Mouse (Mus musculus): ENCODE measurements around the gene Myl7.
A peak's percentile ranks its signal among the peaks of the same experiment; 100 is the strongest.
"Not testable (repeated sequence)": the region's sequence is repeated elsewhere in the genome, so short reads cannot be mapped to it uniquely, and the experiment has no call there.

Myl7 gene

DNA sequence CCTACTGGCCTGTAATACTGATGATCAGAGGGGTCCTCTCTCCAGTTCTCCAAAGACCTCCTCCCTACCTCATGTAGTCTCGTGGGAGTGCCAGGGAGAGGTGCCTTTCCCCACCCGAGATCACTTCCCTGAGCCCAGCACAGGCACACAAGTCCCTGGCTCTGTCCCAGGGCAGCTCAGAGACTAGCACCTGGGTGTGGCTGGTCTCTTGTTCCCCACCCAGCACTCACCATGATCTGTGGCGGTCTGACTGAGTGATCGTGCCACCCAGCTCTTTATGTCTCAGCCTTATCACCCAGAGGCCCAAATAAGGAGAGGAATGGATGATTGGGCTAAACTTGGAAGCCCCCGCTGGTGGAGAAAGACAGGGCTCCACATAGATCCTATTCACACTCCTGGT is at the start of gene Myl7:
Gene Myl7 (minus strand): TSS at position 252 of the 400 bp plus-strand sequence.
- no peak for DNase-seq (ENCODE audit: low spot score)

DNA sequence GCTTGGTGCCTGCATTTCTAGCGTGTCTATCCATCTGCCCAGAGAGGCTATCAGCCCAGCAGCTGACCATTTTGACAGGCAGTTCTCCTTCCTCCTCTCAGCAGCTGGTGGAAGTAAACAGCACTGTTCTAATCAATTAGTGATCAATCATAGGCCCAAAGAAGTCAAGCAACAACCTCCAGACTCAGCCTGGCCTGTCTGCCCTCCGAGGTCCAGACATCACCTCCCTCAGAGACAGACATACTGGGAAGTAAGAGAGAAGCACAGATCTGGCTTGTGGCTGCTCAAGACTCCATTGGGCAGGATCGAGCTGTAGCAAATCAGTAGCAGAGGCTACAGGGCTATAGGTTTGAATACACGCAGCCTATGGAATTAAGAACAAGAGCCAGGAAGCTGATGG is 49.2 kb upstream of the Myl7 start:
- no peak for DNase-seq (ENCODE audit: low spot score)

DNA sequence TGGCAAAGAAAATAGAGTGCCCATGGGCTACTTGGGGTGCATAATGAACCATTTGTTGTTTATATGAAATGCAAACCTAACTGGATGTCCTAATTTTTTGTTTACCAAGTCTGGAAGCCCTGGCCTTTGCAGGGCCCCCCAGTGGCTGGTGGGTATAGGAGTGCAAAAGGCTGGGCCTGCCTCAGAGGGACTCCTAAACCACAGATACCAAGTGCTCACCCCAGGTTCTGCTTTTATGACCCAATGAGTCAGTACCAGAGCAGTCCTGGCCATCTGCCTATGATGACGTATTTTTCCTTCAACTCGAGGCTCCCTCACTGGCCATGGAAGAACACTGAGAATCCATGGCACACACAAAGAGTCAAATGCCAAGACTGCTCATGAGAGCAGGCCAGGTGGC is 46.5 kb upstream of the Myl7 start:
- no peak for DNase-seq (ENCODE audit: low spot score)

DNA sequence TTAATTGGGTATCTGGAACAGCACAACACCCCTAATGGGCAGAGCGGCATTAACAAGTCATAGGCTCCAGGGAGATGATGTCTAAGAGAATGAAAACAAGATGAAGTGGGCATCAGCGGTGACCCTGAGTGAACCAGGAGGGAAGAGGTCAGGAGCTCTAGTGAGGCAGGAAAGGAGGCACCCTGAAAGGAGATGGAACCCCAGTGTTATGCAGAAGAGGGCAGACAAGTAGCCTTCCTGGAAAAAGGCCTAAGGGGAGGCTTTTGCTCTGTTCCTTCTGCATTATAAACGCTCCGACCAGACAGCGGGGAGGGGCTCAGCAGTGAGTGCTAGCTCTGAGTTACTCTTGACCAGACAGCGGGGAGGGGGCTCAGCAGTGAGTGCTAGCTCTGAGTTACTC is 44.4 kb upstream of the Myl7 start:
- DNase-seq (ENCODE audit: low spot score): no peak

DNA sequence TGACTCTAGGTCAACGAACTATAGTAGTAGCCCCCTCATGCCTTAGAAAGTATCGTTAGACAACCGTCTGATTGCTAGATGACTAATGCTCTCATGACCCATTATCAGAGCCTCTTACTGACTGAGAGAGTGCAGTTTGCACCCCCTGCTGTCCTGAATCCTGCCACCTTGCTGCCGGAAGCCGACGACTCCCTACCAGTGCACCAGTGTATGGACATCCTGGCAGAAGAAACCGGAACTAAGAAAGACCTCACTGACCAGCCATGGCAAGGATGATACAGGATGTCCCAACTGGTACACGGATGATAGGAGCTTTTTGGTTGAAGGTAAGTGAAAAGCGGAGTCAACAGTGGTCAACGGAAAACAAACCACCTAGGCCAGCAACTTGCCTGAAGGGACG is 35.9 kb upstream of the Myl7 start:
- DNase-seq (ENCODE audit: low spot score): not testable (repeated sequence)

DNA sequence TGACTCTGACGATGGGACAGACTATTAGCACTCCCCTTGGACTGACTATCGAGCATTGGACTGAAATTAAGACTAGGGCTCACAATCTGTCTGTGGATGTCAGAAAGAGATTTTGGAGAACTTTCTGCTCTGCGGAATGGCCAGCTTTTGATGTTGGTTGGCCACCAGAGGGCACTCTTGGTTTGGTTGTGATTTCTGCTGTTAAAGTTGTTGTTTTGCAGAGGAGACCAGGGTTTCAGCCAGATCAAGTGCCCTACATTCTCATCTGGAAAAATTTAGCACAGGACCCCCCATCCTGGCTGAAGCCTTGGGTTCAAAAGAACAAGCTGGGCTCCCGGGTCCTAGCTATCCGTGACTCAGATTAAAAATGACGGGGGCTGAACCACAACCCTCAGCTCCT is 33.4 kb upstream of the Myl7 start:
- peak; percentile 30 for DNase-seq (ENCODE audit: low spot score)

DNA sequence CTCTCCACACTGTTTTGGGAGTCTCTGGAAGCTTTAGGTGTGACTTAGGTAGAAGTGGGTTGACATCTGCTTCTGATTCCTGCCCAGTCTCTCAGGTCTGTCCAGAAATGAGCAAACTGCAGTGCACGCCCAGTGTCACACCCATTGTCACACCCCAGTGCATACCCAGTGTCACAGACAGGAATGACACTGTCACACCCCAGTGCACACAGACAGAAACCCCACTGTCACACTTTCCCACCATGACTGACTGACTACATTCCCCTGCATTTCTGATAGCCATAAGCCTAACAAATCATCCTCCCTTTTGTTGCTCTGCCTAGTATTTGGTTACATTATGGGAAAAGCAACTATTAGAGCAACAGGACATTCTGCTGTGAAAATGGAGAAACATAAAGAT is 32.0 kb upstream of the Myl7 start:
- no peak for DNase-seq (ENCODE audit: low spot score)

DNA sequence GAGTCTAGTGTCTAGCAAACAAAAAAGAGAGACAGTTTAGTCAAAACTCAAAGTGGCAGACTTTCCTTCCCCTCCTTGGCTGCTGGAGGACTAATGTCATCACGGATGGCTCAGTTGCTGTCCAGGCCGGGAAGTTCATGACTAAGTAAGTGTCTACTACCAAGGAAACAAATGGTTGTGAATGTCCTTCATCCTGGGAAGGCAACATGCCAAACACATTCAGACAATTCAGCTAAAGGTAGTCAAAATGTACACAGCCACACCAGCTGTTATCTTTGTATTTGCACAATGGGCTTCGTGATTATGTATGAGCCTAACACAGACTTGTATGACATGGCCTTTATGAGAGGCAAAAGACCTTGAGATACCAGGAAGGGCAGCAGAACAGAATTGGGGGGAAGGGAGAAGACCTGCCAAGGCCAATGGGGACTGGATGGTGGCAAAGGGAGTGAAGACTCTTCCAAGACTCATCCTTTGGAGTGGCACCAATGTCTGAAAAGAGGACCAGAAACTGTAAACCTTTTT is 28.2 kb upstream of the Myl7 start:
- no peak for DNase-seq (ENCODE audit: low spot score)

DNA sequence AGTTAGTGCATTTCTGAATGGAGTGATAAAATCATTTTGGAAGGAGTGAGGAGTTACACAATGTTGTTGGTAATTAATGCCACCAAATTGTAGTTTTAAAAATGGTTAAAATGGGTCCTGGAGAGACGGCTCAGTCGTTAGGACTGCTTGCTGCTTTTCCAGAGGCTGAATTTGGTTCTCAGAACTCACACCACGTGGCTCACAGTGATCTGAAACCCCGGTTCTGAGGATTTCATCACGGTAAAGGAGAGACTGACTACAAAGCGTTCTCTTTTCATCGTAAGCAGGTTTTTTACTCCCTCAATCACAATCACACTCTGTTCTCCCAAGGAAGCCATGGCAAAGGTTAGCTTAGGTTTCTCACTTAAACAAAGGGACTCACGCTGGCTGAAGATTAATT is 26.1 kb upstream of the Myl7 start:
- no peak for DNase-seq (ENCODE audit: low spot score)

DNA sequence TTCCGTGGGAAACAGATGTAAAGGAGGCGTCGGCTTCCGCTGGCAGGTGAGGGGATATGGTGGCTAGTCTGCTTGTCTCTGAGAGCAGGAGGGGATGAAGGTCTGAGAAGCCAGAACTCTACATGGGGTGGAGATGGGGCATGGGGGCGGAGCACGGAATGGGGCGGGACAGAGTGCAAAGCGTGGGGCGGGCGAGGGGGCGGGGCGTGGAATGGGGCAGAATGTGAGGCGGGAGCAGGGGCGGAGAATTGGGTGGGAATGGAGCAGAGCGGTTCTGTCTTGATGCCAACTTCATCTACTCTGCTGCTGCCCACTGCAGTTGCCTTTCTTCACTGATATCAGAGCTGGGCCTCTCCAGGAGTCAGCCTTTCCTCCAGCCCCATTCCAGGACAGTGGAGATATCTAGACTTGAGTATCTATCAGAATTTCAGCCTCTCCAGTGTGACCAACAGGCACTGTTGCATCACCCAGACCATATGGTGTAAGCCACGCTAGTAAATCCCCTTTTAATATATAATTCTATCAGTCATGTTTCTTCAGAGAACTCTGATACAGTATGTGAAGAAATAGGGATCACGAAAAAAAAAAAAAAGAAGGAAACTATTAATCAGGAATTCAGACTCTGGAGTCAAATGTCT is 21.9 kb upstream of the Myl7 start:
- no peak for DNase-seq (ENCODE audit: low spot score)

DNA sequence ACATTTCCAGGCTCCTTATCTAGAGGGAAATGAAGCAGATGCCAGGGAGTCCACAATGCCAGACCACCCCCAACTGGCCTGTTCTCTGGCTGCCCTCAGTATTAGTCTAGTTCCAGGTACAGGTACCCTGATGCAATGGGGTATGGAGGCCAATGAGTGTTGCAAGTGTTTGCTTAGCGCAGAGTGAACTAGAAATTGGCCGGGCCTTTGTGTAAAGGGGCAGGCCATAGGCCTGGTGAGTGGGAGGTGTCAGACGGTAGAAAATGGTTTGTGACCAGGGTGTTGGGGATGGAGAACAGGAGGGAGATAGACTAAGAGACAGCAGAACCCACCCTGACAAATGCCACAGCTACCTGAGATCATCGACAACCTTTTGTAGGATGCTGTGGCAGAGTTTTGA is 21.0 kb upstream of the Myl7 start:
- DNase-seq (ENCODE audit: low spot score): no peak

DNA sequence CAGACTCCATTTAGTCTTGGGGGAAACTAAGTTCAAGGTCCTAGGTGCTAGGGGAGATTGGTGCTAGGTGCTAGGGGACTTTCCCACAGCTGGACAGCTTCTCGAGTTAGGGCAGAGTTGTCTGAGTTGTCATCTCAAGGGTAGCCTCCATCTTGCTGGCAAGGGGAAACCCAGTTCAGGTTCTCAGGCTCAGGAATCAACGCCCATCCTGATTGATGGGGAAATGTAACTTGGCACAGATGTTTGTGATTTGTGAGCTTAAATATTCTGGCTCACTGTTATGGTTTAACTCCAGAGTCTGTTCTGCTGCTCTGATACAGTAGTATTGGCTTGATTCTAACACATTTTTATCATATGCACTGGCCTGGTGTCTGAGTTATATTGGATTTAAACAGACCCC is 19.5 kb upstream of the Myl7 start:
- no peak for DNase-seq (ENCODE audit: low spot score)

DNA sequence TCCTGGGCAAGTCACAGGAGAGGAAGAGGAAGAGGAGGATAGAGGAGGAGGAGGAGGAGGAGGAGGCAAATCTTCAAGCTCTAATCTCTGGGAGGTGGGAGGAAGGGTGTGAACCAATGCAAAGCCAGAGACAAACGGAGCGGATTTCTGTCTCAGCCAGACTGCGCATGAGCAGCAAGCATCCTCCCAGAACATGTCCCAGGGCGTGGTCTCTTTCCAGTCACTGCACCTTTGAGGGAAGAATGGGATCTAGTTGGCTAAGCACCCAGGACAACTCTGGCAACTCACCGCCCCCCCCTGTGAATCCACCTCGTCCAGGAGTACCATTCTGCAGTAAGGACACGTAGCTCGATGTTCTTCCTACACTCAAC is 17.6 kb upstream of the Myl7 start:
- no peak for DNase-seq (ENCODE audit: low spot score)

DNA sequence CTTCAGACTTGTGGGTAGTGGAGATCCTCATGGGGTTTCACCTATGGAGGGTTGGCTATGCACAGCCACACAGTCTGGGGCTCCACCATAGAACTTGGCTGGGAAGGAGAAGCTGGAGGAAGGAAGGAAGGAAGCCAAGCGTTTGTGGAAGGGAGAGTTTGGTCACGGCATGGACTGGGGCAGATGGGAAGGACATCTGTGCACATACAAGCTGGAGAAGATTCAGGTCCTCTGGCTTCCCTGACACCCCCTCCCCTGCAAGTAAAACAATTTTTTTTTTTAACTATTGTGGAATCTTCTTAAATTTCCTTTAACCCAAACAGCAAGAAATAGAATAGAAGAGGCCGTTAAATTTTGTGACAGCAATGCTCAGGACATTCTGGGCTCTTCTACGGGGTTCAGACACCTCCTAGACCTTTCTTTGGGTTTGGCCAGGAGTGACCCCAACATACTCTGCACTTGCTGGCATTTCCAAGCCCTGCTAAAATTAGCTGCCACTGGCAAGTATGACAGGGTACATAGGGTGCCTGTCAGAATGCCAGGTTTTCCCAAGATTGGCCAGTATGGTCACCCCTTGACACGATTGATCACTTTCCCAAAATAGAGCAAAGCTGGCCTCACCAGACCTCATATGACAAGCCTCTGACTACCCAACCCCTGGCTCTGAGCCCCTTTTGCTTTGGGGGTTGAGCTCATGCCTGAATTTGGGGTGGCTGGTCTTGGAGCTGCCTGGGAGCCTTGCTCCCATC is 17.0 kb upstream of the Myl7 start:
- DNase-seq (ENCODE audit: low spot score): no peak

DNA sequence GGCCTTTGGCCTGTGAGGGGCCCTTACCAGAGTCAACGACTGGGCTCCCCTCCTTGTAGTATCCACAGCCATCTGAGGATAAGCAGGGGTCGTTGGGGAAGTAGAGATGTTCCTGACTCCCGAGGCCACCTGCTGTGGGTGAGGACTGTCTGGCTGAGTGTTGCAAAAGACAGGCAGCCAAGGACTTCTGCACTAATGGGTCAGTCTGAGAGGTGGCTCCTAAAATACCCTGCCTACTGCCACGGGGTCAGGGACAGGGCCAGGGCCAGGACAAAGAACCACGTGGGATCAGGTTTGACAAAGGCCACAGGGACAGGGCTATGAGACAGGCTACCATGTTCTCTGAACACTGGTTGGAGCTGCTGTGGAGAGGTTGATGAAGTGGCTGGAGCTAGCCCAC is 16.4 kb upstream of the Myl7 start:
- no peak for DNase-seq (ENCODE audit: low spot score)

DNA sequence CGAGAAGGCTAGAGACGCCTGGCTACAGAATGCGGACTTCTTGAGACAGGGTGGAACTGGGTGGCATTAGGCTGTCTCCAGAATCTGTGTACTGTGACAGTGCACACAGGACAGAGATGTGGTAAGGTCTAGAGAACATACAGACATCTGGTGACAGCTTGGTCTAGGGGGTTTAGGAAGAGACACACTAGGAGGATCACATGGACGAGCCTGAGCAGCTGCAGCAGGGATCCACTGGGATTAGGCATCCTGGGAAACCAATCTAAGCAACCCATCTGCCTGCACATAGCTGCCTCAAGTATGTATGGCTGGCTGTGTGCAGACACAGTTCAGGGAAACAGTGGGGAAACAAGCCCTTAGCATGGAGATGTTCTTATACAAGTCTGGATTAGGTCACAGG is 15.4 kb upstream of the Myl7 start:
- no peak for DNase-seq (ENCODE audit: low spot score)

DNA sequence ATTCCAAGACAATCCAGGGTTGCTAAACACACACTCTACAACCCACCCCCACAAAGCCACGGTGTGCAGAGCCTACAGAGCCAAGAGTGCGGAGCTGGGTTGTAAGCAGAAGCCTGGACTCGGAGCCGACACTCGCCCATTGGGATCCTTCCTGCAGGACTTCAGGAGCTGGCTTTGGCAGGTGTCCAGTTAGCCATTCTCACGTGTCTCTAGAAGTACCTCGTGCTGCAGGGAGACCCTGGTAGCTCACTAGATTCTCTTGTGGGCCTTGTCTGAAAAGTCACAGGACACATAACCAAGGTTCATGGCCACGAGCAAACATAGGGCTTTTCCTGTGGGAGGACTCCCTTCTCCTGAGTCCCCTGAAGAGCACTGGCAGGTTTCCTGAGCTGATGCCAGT is 14.7 kb upstream of the Myl7 start:
- DNase-seq (ENCODE audit: low spot score): no peak

DNA sequence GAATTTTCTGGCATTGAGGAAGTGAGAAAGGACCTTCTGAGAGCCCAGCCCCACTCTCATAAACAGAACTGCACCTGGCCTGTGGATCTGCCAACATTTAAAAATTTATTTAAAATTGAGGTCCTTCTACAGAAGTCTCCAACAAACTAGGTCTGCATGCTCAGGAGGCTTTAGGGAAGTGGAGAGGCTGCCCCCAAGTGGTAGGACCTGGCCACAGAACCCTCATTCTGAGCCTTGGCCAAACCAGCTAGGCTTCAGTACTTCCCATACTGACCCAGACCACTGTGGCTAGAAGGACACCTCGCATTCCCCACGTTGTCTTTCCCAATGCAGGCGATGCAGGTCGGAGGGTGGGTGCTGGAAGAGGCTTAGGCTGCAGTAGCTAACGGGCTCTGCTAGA is 14.1 kb upstream of the Myl7 start:
- peak; percentile 76 for DNase-seq (ENCODE audit: low spot score)

DNA sequence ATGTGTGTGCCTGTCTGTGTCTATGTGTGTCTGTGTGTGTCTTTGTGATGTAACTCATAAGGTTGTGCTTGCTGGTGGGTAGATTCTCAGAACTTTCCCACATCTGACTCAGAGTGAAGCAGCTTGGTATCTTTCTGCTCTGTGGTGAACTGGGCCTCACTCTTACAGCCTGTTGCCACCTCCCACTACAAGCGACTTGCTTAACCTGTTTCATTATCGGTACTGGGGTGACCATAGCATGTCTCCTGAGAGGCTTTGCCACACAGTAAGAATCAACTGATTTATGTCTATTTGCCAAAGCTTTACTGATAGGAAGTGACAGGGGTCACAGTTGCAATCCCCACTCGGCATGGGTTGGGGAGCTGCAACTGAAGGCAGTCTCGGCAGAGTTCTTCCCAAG is 10.1 kb upstream of the Myl7 start:
- no peak for DNase-seq (ENCODE audit: low spot score)

DNA sequence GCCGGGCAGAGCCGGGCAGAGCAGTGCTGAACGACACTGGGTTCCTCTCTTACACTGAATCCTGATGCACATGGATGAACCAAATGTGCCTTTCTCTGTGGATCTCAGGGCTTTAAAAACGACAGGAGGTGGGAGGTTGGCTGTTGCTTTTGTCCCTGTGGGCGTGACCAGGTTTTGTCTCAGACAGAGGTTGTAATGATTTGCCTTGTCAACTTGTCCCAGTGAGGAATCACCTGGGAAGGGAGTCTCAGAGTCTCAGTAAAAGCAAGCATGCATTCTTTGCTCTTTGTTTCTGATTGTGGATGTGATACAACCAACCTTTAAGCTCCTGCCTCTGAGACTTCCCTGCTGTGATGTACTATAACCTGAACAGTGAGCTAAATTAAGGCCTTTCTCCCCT is 8.5 kb upstream of the Myl7 start:
- no peak for DNase-seq (ENCODE audit: low spot score)

DNA sequence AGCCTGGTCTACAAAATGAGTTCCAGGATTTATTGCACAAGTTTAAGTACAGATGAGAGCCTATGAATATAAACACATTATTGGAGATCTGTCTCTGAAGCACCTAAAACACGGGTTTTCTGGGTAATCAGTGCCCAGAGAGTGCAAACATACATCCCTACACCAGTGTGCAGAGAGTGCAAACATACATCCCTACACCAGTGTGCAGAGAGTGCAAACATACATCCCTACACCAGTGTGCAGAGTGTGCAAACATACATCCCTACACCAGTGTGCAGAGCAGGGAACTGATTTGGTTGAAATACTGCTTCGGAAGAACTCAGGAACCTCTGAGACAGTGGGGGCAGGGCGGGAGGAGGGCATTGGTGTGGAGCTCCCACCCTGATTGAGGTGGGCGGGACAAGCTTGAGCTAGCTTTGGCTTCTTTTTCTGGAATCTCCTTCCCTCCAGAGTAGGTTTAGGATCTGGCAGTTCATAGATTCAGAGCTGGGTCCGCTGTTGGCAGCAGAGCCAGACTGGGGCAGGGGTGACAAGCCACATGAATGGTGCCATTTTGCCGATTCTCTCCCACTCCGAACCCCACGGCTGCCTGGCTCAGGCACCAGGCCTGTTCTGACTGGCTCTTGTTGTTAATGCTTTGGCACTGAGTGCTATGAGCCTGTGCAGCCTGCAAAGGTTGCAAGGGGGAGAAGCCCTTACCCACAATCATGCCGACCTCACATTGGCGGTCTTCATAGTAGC is 7.4 kb upstream of the Myl7 start:
- no peak for DNase-seq (ENCODE audit: low spot score)

DNA sequence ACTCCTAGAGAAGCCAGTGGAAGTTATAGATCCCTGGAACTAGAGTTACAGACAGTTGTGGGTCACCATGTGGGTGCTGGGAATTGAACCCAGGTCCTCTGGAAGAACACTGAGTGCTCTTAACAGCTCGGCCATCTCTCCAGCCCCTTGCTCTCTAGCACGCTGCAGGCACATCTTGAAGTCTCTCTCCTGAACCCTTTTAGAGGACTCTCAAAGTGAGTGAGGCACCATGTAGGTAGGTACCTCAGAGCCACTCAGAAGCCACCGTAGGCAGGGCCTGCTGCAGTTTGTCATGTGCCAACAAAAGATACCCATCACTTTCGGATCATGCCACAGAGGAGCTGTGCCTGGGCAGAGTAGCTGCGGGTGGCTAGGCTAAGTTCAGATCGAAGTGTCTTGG is 6.3 kb upstream of the Myl7 start:
- no peak for DNase-seq (ENCODE audit: low spot score)

DNA sequence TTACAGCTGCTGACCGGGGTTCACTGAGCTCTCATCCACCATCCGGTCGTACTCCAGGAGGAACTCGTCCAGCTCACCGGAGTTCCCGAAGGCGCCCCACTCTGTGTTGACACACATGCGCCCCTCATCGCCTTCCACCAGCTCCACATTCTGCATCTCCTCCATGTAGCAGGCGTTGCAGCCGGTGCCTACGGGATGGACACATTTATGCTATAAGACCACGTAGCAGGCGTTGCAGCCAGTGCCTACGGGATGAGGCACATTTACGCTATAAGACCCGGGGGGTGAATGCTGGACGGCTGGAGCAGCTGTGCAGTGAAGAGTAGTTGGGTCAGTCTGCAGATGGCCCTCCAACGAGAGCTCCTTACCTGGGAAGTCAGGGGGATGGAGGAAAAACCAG is 5.8 kb upstream of the Myl7 start:
- DNase-seq (ENCODE audit: low spot score): no peak
